Mouse (Mus musculus) gastrocnemius, postnatal 36 days (tissue): ENCODE data around the gene Cd8b1. TPM values are rescaled to one million over a fixed set of nuclear protein-coding genes. Genes with fewer than 3 reads are reported as not detected.

Source experiments
- total RNA-seq, 2 experiments: library from RNA; stranded (reverse); gene quantifications; 2 replicates each; pipeline ENCODE4 v1.2.3; 2021

Cd8b1 gene
- total RNA-seq, 2 experiments from 2014 or later, result 2.3 TPM; not detected in 1

Other genes starting within 250 kb of the Cd8b1 start
- gene Thnsl2, start 178.3 kb upstream of the Cd8b1 start, total RNA-seq, result 1 to 10 TPM; 6.0 to 6.8 TPM
- gene Fabp1, start 123.0 kb upstream of the Cd8b1 start, total RNA-seq, result not detected
- gene Krcc1, start 51.1 kb upstream of the Cd8b1 start, total RNA-seq, result 10 to 100 TPM; 22.9 to 24.8 TPM
- 100 to 1,000 TPM; 336 to 365 TPM for gene Smyd1, start 555 bp upstream of the Cd8b1 start, total RNA-seq
- gene Cd8a, start 50.6 kb downstream of the Cd8b1 start, total RNA-seq, result 1 to 10 TPM in 1 of 2 experiments, not detected in 1; 3.6 TPM
- 100 to 1,000 TPM in 1 of 2 experiments, 10 to 100 TPM in 1; 94.6 to 109 TPM for gene Rmnd5a, start 117.8 kb downstream of the Cd8b1 start, total RNA-seq
- 10 to 100 TPM; 17.8 to 18.4 TPM for gene Rnf103, start 171.1 kb downstream of the Cd8b1 start, total RNA-seq
- 10 to 100 TPM; 32.6 to 33.6 TPM for gene Chmp3, start 221.0 kb downstream of the Cd8b1 start, total RNA-seq